Mouse (Mus musculus) frontal cortex, adult (tissue): ENCODE data around the gene Igdcc3.
A peak's percentile ranks its signal among the peaks of the same experiment; 100 is the strongest.

Experiments used
- ATAC-seq: cut with Nextera tagmentation; 2 replicates; pipeline ENCODE4 v1.9.2; 2017; ENCODE audit warnings: mild to moderate bottlenecking, moderate library complexity, mixed read lengths; ENCODE audit not compliant: low TSS enrichment

Gene Igdcc3

DNA sequence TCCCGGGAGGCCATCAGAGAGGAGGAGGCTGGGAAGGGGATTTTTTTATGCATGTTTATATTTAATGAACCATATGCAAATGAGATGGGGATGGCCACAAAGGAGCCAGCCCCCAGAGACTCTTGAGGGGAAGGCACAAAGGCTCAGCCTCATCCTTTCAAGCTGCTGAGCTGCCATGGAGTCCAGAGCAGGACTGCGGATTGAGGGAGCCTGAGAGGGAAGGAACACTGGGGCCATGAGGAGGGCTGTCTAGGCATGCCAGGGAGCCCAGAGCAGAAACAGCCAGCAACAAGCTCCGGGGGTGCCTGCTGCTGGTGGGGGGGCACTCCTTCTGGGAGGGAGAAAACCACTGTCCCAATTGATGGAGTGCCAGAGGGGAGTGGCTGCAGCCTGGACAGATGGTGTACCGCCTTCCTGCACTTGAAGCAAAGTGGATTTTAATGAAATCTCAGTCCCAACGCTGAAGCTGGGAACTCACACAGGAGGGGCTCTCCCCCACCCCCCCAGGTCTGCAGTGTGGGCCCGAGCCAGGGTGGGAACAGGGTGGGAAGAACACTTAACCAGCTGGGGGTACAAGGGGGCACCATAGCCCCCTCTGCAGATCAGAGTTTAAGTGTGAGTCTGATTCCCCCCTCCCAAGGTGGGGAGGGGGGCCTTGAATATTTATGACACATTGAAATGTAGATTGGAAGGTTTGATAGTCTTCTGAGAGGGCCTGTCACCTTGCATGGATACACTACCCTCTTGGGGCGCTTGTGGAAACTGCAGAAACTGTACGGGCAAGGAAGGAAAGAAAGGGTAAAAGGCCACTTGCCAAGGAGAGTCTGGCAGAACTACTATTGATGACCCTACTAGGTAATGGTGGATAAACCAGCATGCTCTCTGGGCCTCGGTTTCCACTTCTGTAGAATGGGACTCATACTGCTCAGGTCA is 35.2 kb downstream of the Igdcc3 start:
- peak; percentile 16; the same call in 1 of the 2 replicates for ATAC-seq

DNA sequence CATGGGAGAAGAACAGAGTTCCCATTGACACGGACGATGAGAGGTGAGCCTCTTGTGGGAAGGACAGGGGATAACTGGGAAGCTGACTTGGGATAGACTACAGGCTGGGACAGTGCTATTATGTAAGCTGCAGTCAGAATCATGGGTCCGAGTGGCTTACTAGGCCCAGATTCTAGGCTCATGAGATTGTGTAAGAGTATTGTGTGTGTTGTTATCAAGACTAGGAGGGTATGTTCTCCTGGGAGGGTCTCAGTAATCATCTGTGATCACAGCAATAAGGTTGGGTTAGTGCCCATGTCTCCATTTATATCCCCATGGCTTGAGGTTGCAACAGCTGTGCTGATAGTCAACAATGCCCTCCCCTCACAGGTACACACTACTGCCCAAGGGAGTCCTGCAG is 36.5 kb downstream of the Igdcc3 start:
- no peak for ATAC-seq

DNA sequence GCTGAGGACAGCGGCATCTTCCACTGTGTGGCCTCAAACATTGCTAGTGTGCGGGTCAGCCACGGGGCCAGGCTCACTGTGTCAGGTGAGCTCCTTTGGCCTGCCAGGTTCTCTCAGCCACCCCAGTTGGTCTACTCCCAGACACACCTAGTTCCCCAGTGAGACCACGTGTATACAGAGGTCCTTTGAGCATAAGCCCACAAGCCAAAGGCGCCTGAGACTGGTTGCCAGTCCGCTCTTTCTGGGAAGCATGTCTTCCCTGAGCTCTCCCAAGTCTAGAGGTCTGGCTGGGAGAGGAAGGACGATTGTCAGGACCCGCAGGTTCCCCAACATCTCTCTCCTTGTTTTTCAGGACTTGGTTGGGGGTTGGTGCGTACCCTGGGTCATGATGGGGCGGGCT is 36.9 kb downstream of the Igdcc3 start:
- ATAC-seq, result no peak

DNA sequence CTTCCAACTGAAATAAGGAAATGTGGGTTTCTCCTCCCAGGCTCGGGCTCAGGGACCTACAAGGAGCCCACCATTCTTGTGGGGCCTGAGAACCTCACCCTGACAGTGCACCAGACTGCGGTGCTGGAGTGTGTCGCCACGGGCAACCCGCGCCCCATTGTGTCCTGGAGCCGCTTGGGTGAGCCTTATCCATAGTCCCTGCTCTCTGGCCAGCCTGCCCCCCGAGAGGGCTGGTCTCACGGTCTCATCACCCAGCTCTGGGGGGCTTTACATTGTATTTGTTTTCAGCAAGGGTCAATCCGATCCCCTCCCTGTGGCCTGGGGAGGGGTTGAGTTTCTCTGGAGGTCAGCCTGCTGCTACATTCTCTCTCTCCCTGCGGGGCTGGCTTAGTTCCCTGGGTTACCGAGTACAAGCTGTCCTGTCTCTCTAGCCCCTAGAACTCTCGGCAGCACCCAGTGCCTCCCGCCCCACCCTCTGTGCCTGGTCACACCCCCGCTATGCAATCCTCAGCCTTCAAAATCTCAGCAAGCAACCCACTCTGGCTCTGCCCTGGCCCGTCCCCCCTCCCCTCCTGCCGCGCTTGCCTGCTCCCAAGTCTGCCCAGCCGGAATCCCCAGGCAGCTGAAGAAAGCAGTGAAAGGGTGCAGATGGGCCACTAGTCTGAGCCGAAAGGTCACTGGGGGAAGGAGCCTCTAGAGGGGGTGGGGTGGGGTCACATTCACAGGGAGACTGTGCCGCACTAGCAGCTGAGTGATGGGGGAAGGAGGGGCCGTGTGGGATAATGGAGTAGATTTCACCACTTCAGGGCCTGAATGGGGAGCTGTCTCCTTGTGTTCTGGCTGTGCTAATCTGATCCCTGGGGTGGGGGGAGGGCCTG is 37.6 kb downstream of the Igdcc3 start:
- no peak for ATAC-seq

DNA sequence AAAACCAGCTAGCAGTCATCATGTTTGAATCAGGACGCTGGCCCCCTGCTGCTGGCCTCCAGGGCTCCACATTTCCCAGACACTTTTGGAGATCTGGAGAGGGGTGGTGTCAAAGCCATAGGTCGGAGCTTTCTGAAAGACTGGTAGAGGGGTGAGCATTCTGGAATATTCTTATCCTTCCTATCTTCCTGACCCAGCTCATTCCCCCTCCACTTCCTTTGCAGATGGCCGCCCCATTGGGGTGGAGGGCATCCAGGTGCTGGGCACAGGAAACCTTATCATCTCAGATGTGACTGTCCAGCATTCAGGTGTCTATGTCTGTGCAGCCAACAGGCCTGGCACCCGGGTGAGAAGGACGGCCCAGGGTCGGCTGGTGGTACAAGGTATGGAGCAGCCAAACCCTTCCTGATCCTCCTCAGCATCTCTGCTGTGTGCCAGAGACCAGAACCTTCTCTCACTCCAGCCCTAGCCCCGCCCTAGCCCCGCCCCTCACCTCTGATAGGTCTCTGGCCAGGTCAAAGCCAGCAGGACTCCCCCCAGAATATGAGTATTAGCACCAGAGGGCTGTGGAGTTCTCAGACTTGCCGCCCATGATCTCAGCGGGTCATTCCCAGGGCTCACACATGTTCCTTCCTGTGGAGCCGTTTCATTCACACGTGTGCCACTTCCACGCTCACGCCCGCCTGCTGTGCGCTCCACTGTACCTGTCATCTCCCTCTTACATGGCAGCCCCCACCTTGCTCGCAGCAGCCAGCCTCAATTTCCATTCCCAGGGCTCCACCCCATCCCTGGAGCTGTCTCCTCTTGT is 39.0 kb downstream of the Igdcc3 start:
- ATAC-seq, result no peak

DNA sequence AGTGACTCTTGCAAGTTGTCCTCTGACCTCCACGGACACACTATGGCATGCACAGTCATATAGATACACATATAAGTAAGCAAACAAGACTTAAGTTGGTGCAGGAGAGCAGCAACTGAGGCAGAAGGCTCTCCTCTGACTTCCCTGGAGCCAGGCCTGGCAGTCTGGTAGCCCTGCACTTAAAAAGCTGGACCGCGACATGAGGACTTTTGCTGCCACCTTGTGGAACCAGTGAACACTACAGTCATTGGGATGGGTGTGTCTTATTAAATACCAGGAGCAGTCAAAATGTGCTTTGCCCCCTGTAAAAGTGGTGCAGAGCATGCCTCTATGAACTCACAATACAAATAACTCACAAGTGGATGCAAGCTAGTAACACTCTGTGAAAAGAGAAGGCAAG is 47.6 kb downstream of the Igdcc3 start:
- ATAC-seq, result peak; percentile 83

DNA sequence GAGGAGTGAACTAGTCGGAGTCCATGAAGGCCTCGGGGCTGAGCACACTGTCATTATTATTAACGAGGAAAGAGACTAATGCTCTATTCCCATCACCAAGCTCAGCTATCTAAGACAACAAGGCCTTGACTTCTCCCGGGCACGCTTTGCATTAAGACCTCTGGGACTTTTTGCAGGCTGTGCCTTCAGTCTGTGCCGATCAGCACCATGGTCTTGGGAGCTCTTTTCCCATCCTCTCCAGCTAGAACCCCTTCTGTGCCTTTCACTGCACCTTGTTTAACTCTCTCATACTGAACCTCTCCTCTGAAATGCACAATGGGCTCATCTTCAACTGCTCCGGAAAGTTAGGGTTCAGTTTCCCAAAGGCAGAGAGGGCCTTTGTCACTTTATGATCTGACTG is 49.3 kb downstream of the Igdcc3 start:
- ATAC-seq, result no peak

DNA sequence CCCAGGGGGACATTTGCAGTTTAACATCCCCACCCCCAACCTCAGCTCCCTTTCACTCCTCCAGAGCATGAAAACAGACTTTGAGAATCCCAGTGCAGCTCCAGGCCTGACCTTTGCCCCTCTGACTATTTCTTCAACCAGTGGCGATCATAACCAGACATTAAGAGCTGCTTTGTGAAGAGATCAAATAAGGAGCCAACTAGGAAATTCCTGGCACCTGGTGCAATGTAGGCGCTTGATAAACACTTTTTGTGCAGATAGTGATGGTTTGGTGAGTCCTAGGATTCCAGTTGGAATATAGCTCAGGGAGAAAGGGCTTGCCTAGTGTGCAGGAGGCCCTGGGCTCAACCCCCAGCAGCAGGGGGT is 50.4 kb downstream of the Igdcc3 start:
- ATAC-seq, result no peak

DNA sequence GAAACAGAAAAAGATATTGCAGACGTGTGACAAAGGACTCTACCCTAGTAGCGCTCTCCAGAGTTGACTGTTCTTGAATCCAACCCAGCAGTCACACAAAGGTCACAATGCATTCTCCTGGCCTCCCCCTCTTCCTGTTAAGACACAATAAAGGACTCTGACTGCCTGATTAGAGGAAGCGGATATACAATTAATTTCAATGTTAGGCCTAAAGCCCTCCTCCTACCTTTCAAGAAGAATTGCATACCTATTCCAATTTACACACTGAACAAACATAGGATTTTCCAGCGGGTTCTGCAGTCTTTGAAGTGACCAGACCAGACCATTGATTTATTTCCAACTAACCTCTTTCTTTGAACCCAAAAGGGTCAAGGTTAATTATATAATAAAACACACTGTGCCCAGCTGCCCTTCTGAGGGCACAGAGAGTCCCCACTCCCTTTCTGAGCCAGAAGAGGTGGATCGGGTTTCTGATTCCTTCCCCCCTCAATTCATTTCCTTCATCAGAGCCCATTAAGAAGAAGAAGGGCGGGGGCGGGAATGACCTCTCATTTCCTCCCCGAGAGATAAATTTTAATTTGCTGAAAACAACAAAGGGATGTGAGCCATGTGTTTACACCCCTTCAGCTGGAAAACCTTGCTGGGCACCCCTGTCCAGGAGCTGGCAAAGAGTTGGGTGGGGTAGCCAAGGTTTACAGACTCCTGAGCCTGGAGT is 50.9 kb downstream of the Igdcc3 start:
- ATAC-seq, result no peak

DNA sequence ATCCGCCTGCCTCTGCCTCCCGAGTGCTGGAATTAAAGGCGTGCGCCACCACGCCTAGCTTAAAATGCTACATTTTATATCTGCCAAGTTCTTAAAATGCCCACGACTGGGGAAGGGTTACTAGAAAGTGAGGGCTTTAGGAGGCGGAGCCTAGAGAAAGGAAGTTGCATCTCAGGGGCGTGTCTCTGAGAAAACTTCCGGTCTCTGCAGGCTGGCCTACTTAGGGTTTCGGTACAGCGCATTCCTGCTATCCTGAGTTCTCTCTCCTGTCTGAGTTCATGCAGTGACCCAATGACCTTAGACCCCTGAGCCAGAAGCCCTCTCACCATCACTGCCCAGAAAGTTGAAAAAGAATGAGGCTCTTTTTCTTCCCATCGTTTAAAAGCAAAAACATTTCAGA is 52.2 kb downstream of the Igdcc3 start:
- no peak for ATAC-seq

DNA sequence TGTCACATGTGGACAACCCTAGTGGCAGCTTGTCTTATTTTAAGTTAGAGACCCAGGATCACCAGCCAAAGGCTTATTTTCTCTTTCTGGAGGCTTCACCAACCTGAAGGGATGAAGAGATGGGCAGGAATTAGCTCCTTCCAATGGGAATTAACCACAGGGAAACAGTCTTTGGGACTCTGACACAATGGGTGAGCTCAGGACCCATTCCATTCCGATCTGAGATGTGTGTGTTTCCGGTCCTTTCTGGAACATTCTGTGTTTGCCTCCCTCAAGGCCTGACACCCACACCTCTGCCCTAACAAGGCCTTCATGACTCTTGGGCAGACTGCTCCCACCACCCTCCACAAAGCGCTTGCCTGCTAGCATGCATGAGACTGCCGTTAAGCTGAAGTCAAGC is 54.1 kb downstream of the Igdcc3 start, which contains the start of gene Parp16:
TSS of gene Parp16 (plus strand) at position 301 of the 400 bp plus-strand sequence.
- no peak for ATAC-seq

DNA sequence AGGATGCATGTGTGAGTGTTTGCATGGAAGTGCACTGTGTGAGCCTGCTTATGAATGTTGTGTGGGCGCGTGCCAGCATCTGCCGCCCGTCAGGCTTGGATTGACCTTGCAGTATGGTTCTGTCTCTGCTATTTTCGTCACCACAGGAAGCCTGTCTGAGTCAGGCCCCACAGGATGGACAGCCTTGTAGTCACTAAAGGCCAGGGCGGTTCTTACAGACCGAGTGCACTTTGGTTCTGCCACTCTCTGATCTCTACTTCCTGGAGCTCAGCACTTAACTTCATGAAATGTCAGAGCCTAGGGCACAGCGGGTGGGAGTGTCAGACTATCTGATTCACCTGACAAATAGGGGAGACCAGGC is 54.6 kb downstream of the Igdcc3 start:
- ATAC-seq, result no peak; the same call in 1 of the 2 replicates

DNA sequence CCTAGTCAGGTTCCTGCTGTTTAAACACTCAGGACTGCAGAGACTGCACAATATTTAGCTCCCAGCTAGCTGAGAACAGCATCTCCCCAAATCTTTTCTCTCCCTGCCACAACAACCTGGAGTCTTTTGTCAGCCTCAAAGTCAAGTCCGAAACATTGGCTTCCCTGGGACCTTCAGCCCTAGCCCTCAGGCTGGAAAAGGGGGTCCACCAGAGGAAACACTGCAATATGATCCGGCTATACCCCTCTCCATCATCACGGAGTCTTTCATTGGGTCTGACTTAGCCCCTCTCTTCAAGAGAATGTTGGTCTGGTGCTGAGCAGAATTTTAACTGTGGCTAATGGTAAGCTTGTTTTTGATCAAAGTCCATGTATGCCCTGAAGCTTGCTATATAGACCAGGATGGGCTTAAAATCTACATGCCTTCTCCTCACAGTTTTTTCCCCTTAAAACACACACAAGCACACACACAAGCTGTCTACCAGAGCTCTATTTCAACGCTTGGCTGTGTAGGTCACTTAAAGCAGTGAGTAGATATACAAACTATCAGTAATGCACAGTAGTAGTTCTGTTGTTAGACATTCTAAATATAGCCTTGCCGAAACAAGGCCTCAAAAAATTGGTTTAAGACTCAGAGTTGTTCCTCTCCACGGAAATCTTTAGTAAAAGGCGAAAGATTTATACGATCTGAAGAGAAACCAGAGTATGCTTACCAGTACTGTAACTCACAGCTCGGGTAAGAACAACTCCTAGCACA is 55.2 kb downstream of the Igdcc3 start:
- ATAC-seq, result peak; percentile 69

DNA sequence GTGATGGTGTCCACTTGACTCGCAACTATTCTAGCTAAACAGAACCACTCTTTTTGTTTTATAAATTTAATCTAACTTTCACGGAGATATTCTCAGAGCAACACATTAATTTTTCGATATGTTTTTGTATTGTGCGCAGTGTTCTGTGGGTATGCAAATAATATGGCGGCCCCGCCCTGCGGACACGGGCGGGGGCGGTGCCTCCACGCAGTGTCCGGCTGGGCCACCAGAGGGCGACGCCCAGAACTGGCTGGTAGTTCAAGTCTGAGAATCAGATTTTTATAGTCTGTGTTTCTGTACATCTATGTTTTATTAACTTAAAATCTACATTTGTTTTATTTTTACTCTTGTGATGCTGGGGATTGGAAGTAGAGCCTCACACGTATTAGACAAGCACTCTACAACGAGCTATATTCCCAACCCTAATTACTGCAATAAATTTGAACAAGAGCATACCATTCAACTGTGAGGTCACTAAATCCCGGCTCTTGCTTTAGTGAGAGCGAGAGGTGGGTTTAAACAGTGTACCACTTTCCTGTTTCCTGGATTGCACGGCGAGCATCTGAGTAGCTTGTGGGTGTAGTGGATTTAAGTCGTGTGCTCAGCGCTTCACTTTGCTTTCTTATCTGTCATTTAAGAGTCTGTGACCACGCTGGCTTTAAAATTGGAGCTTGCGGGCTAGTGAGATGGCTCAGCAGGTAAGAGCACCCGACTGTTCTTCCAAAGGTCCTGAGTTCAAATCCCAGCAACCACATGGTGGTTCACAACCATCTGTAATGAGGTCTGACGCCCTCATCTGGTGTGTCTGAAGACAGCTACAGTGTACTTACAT is 56.0 kb downstream of the Igdcc3 start:
- peak; percentile 53 for ATAC-seq

DNA sequence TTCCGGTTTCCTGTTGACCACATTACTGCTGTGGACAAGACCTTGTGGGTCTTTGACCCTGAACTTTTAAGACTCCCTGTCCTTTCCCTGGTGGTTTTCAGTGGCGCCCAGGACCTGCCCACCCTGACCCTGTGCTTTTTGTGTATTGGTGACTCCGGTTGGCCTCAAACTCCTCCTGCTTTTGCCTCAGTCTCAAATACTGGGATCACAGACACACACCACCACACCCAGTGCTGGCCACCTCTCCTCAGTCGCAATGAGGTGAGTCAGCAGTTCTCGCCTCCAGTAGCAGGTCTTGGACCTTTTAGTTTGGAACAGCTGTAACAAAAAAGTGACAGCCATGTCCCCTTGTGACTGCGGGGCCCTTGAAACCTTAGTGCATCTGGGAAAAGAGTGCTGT is 56.8 kb downstream of the Igdcc3 start:
- ATAC-seq, result no peak

DNA sequence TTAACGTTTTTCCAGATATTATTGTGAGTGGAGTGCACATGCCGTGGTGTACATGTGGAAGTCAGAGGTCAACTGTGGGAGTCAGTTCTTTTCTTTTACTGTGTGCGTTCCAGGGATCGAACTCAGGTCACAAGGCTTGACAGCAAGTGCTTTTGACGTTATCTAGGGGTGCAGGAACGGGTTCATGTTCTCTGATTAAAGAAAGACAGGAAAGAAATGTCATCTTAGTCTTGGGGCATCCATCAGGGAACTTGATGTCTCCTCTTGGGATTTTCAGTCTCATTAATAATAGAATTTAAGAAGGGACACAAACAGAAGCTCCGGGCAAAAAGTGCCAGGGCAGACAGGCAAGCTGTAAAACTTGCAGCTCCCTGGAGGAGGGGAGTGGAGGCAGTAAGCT is 58.7 kb downstream of the Igdcc3 start:
- no peak for ATAC-seq

DNA sequence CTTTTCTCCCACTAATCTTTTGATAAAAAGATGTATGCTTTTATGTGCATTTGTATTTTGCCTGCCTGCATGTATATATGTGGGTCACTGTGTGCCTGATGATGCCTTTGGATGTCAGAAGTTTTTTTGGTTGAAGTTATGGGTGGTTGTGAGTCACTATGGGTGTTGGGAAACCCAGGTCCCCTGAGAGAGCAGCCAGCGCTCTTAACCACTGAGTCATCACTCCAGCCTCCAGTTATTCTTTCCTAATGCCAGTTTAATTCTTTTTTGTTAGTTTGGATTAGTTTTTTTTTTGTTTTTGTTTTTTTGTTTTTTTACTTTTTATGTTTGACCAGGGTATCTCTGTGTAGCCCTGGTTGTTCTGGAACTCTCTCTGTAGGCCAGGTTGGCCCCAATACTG is 59.6 kb downstream of the Igdcc3 start:
- peak; percentile 22; the same call in 1 of the 2 replicates for ATAC-seq

DNA sequence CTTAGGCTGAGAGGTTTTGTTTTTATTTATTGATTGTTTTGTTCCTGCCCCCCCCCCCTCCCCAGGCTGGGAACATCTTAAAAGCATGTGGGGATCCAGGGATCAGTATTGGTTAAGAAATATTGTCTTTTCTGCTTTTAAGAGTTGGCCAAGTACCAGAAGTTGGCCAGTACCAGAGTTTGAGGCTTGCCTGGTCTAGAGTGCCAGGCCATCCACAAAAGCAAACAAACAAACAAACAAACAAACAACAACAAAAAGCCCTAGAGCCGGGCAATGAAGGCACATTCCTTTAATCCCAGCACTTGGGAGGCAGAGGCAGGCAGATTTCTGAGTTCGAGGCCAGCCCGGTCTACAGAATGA is 60.0 kb downstream of the Igdcc3 start:
- no peak for ATAC-seq

DNA sequence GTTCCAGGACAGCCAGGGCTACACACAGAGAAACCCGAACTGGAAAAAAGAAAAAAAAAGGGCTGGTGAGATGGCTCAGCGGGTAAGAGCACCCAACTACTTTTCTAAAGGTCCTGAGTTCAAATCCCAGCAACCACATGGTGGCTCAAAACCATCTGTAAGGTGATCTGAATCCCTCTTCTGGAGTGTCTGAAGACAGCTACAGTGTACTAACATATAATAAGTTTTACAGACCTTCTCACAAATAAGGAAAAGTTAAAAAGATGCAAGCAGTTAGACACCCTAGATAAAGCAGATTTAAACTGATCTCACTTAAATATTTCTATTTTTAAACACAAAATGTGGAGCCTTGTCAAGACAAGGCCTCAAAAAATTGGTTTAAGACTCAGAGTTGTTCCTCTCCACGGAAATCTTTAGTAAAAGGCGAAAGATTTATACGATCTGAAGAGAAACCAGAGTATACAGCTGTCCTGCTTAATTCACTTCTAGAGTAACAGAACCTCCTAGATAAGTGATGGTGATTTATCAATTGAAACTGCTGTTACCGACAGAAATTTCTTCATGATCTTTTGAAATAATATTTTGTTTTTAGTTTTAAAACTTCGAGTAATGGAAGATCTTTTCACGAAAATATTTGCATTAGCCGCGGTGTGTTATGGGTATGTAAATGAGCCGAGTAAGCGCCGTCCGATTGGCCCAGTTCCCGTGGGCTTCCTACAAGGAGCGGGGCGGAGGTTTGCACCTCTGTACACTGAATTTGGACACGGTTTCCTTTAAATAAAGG is 60.6 kb downstream of the Igdcc3 start:
- peak; percentile 66 for ATAC-seq
